Mouse (Mus musculus) kidney, postnatal 0 days (tissue): ENCODE measurements around the gene Esyt1. TPM values are rescaled to one million over a fixed set of nuclear protein-coding genes. Genes with fewer than 3 reads are reported as not detected.
A peak's percentile ranks its signal among the peaks of the same experiment; 100 is the strongest.
"Not testable (repeated sequence)": the region's sequence is repeated elsewhere in the genome, so short reads cannot be mapped to it uniquely, and the experiment has no call there.

Source experiments
- ATAC-seq: fragments of 200-750 bp; cut with Nextera tagmentation; replicated peaks from 2 replicates; pipeline ENCODE4 v1.8.0; 2017; ENCODE audit warnings: low read depth, moderate number of reproducible peaks, moderate TSS enrichment, moderate library complexity; ENCODE audit not compliant: low FRiP score
- DNase-seq: peaks from one replicate; pipeline ENCODE4 v3.0.0-alpha.2; 2016; ENCODE audit warnings: low spot score
- H3K27ac ChIP-seq: fragments of 300-500 bp; sonication (generic); 2 replicates; pipeline ENCODE4 v1.5.1; 2014; ENCODE audit warnings: mild to moderate bottlenecking
- H3K27me3 ChIP-seq: fragments of 300-500 bp; sonication (generic); 2 replicates; pipeline ENCODE4 v1.6.1; 2014; ENCODE audit warnings: low read length, mixed read lengths; ENCODE audit not compliant: insufficient read depth
- H3K36me3 ChIP-seq: fragments of 300-500 bp; sonication (generic); 2 replicates; pipeline ENCODE4 v1.6.1; 2014; ENCODE audit warnings: low read length, mixed read lengths; ENCODE audit not compliant: insufficient read depth
- H3K4me1 ChIP-seq: fragments of 300-500 bp; sonication (generic); replicated peaks from 2 replicates; pipeline ENCODE4 v1.6.1; 2014; ENCODE audit warnings: antibody characterized with exemption, low read length, mixed read lengths; ENCODE audit not compliant: insufficient read depth
- H3K4me2 ChIP-seq: fragments of 300-500 bp; sonication (generic); 2 replicates; pipeline ENCODE4 v1.6.1; 2014; ENCODE audit warnings: mild to moderate bottlenecking, low read length, moderate library complexity, mixed read lengths
- H3K4me3 ChIP-seq: fragments of 300-500 bp; sonication (generic); replicated peaks from 2 replicates; pipeline ENCODE4 v1.5.1; 2014; ENCODE audit warnings: low read depth, low read length
- H3K9ac ChIP-seq: fragments of 300-500 bp; sonication (generic); 2 replicates; pipeline ENCODE4 v1.6.1; 2014; ENCODE audit warnings: low read depth, low read length
- H3K9me3 ChIP-seq: fragments of 300-500 bp; sonication (generic); replicated peaks from 2 replicates; pipeline ENCODE4 v1.6.1; 2016; ENCODE audit warnings: low read length, inconsistent platforms, mixed read lengths
- CTCF ChIP-seq: IDR thresholded peaks from 2 replicates; pipeline ENCODE4 v1.5.1; 2016; ENCODE audit warnings: antibody characterized with exemption, low read depth, mild to moderate bottlenecking, moderate library complexity
- WGBS: fragments of 180-500 bp; shearing (Covaris S2); extraction: QIAGEN DNeasy Blood & Tissue Kit; methylation state at CpG from one replicate; pipeline ENCODE4 v1.1.7; 2014; 5-methylcytosine and 5-hydroxymethylcytosine counted together
- polyA plus RNA-seq: library from polyadenylated mRNA; unstranded; fragments of >200 nt; fragmentation: Nextera tagmentation; extraction: Ambion mirVana; gene quantifications from 2 replicates; pipeline ENCODE4 v1.2.1, GENCODE M21; 2015

Esyt1 gene
- polyA plus RNA-seq, 1 experiment from 2014 or later = 15.9 TPM

DNA sequence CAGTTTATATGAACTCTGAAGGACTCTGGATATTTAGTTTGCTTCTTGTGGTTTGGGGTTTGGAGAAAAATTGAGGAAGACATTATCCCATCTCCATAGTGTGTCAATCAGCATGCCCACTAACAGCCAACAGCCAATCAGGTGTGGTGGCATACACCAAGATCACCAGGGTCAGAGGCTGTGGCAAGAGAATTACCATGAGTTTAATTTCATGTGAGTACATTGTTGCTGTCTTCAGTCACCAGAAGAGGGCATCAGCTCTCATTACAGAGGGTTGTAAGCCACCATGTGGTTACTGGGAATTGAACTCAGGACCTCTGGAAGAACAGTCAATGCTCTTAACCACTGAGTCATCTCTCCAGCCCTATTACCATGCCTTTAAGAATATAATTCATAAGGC, 30.6 kb upstream of the Esyt1 start:
- DNase-seq (no peak), ATAC-seq (no peak)
- Histone ChIP-seq H3K4me3 (no peak overlapping the region), H3K9me3 (no peaks in the 10 kb centered on the region), H3K36me3 (peaks cover 28% of the 10 kb centered on the region), H3K4me2 (no peak overlapping the region), H3K27me3 (no peaks in the 10 kb centered on the region), H3K27ac (no peak overlapping the region), H3K4me1 (no peaks in the 10 kb centered on the region), H3K9ac (no peak overlapping the region)
- peak; percentile 51 for TF ChIP-seq CTCF

- ATAC-seq, DNase-seq, H3K4me1 ChIP-seq, H3K4me3 ChIP-seq, H3K27ac ChIP-seq, H3K9me3 ChIP-seq, H3K27me3 ChIP-seq, H3K9ac ChIP-seq, H3K4me2 ChIP-seq: not testable (repeated sequence)
- H3K36me3 ChIP-seq = peaks cover 23% of the 10 kb centered on the region
- WGBS = 85% methylated on average over 1 of the region's 1 CpGs
These were observed 29.9 kb upstream of the Esyt1 start for GRCm38 (mm10) chr10:128555567-128555966.

GRCm38 (mm10) chr10:128550144-128550823, 24.6 kb upstream of the Esyt1 start:
- H3K4me3 ChIP-seq, ATAC-seq, H3K9me3 ChIP-seq, H3K4me2 ChIP-seq, H3K27me3 ChIP-seq, DNase-seq, H3K9ac ChIP-seq, H3K27ac ChIP-seq, H3K36me3 ChIP-seq, H3K4me1 ChIP-seq: not testable (repeated sequence)
- 91% methylated on average over 11 of the region's 11 CpGs for WGBS

GRCm38 (mm10) chr10:128549682-128550057, 24.0 kb upstream of the Esyt1 start:
- 69% methylated on average over 6 of the region's 6 CpGs for WGBS
- H3K9me3 ChIP-seq, H3K27me3 ChIP-seq, H3K4me3 ChIP-seq, DNase-seq, ATAC-seq, H3K4me1 ChIP-seq, H3K27ac ChIP-seq, H3K36me3 ChIP-seq, H3K9ac ChIP-seq: not testable (repeated sequence)
- 0 out of 2 replicates have a peak overlapping the region, but pooled peaks have one; percentile 23 for H3K4me2 ChIP-seq

GRCm38 (mm10) chr10:128548947-128549681, 23.4 kb upstream of the Esyt1 start, which contains the start of gene Rpl41:
TSS of gene Rpl41 (minus strand) at chr10:128549305.
- peak; percentile 88 for ATAC-seq
- Histone ChIP-seq H3K4me2 (peak within 1 kb of the TSS; percentile 70), H3K36me3 (peaks cover 8% of the 10 kb centered on the region; the same call in 1 of the 2 replicates), H3K27me3 (no peaks in the 10 kb centered on the region), H3K4me3 (peak within 1 kb of the TSS; percentile 61), H3K4me1 (no peaks in the 10 kb centered on the region), H3K9me3 (no peaks in the 10 kb centered on the region), H3K27ac (peak within 1 kb of the TSS; percentile 97), H3K9ac (peak within 1 kb of the TSS; percentile 87)
- DNase-seq = peak; percentile 98
- TF ChIP-seq CTCF = no peak
- WGBS = under 1% methylated on average over 31 of the region's 31 CpGs

GRCm38 (mm10) chr10:128548051-128548791, 22.6 kb upstream of the Esyt1 start:
- Histone ChIP-seq H3K9ac (peak overlapping the region; percentile 87), H3K4me3 (peak overlapping the region; percentile 61), H3K36me3 (peaks cover 17% of the 10 kb centered on the region), H3K4me2 (peak overlapping the region; percentile 70), H3K27ac (peak overlapping the region; percentile 97)
- H3K4me1 ChIP-seq, H3K27me3 ChIP-seq, ATAC-seq, H3K9me3 ChIP-seq: not testable (repeated sequence)
- DNase-seq = peak; percentile 37
- WGBS = under 1% methylated on average over 20 of the region's 30 CpGs
